Mouse (Mus musculus) thymus, adult 18-20 months (tissue): ENCODE data around the gene Gm45808.

Experiments
- DNase-seq, 2 experiments: peaks; one replicate each; pipeline ENCODE4 v3.0.0; 2022; ENCODE audit warnings: mixed read lengths in 2 of 2

Gene Gm45808

GRCm38 (mm10) chr7:45447325-45447990, 39.2 kb downstream of the Gm45808 start:
- DNase-seq = no peak

- no peak for DNase-seq
Observed at GRCm38 (mm10) chr7:45446589-45446988, 40.0 kb downstream of the Gm45808 start.

DNA sequence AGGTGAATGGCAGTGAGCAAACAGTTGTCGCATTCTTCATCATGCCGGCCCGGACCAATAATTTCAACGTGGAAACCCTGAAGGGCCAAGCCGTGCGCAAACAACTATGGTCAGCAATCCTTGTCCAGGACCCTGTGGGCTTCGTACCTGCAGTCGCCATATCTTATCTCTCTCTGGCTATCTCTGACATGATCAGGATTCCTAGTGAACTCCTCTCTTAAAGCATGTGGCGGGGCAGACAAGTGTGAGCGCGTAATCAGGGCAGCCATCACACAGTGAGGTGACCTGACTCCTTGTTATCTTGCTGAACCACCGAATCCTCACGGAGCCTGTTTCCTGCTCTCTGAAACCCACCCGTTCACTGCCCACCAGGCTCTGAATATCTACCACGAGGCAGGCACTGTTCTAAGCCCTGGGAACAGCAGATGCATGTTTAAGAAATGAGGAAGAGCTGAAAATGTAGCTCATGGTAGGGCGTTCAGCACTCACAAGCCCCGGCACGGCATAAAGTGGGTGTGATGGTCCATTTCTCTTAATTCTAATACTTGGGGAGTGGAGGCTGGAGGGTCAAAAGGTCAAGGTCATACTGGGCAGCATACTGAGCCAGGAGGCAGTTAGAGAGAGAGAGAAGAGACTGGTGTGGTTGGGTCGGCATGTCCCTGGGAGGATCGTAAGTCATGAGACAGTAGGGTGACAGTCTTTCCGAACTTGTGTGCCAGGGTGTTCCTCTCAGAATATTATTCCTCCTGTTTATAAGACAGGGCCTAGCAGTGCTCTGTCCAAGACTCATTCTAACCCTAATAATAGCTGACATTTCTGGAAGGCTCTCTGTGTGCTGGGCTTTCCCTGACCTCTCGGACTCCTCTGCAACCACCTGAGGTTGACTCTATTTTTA, 42.8 kb downstream of the Gm45808 start:
- no peak for DNase-seq

DNA sequence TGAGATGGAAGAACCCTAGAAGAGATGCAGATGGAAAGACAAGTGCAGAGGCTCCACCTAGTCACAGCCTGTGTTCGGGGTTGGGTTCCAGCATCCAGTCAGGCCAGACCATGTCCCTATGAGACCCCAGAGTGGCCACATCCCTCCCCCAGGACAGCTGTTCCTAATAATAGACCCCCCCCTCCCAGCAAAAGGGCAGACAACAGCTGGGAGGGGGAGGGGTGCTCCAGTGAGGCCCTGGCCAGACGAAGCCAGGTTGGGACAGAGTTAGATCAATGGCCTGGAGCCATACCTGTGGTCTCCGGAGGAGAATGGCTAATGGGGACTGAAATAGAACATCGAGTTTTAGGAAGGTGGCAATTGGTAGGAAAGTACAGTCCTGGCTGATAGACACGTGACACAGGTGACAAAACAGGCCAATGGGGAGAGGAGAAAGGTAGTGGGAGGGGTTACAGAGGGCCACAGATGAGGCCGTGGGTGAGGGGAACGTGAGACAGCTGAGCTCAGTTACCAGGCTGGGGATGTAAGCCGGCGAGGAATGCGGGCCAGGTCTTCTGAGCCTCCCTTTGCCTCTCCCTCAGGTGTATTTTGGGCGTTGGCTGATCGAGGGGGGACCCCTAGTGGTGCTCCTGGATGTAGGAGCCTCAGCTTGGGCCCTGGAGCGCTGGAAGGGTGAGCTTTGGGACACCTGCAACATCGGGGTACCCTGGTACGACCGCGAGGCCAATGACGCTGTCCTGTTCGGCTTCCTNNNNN, 48.9 kb downstream of the Gm45808 start, which contains the start of gene Ruvbl2:
Gene Ruvbl2 (minus strand): TSS at position 576 of the 756 bp plus-strand sequence.
- no peak for DNase-seq

DNA sequence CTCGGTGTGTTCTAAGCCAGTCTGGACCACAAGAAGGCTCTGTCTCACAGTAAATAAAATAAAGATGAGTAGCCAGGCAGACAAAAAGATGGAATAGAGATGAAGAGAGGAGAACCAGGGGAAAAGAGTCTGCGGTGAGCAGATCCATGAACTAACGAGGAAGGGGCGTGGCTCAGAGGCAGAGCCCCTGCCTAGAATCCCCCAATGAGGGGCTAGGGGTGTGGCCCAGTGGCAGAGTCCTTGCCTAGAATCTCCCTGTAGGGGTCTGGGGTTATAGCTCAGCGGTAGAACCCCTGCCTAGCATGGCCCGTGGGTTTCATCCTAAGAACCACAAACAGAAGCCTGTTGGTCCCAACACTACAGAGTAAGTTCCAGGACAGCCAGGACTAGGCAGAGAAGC, 49.6 kb downstream of the Gm45808 start:
- DNase-seq = no peak

- no peak for DNase-seq
Observed at GRCm38 (mm10) chr7:45436444-45436843, 50.2 kb downstream of the Gm45808 start.

DNA sequence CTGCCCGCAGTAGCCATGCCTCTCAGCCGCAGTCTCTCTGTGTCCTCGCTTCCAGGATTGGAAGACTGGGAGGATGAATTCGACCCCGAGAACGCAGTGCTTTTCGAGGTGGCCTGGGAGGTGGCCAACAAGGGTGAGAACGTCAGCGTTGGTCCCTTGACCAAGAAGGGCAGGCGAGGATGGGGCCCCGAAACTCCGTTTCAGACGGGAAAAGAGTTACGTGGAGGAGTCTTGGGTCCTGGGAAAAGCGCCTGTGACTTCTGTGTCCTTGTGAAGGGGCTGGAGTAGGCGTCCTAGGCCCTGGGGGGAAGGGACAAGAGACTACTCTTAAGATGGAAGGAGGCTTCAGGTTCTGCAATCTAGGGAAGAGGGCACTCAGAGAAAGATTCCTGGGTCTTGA, 51.6 kb downstream of the Gm45808 start:
- no peak for DNase-seq

DNA sequence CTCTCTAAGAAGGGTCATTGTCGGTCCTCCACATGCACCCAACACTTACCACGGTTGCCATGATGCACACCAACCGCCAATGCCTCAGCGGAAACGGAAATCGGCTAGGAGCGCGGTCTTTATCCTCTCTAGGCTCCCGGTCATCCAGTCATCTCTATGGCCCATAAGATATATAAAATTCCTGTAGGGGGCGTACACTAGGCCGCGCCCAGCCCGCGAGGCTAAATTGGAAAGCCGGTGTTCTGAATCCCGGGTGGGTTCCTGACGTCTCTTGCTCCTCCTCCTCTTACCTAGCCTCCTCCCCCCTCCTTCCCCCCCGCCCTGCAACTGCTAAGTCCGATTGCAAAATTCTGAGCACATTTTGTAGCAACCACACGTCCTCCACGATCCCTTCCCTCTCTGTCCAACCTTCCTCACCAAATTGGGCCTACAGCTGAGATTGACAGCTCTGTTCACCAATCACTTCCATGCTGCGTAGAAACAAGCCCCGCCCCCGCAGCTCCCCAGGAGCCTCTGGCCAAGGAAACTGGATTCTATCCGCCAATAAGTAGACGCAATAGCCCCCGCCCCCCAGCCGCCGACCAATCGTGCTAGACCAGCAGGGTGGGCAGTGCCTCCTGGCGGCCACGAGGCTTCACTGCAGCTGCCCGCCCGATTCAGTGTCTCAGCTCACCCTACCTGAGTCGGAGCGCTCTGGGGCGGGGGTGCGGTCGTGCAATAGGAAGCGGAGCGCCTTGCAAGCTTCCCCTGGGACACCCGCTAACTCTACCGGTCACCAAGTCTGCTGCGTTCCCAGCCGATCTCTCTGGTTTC, 52.2 kb downstream of the Gm45808 start, which contains the start of gene Gys1:
Gene Gys1 (plus strand): TSS at position 642 of the 813 bp plus-strand sequence.
- DNase-seq = peak; percentile 100

- DNase-seq = no peak
Observed at GRCm38 (mm10) chr7:45433835-45434202, 52.8 kb downstream of the Gm45808 start.

- DNase-seq = no peak
Observed at GRCm38 (mm10) chr7:45426556-45426955, 60.1 kb downstream of the Gm45808 start.

GRCm38 (mm10) chr7:45421194-45421593, 65.4 kb downstream of the Gm45808 start:
- DNase-seq = no peak

GRCm38 (mm10) chr7:45420615-45420919, 66.0 kb downstream of the Gm45808 start, which contains the start of gene Lhb:
Lhb (plus strand) TSS chr7:45420820.
- DNase-seq = no peak

- DNase-seq = no peak
Observed at GRCm38 (mm10) chr7:45419859-45420614, 66.6 kb downstream of the Gm45808 start.

GRCm38 (mm10) chr7:45417962-45418492, 68.6 kb downstream of the Gm45808 start:
- DNase-seq = no peak
